Mouse (Mus musculus) small intestine, adult 2 months (tissue): ENCODE results near the gene Gm266.

Source experiments
- CTCF ChIP-seq: fragments of 200-500 bp; IDR thresholded peaks from 2 replicates; pipeline ENCODE4 v1.5.1; 2012; ENCODE audit warnings: low read depth, mild to moderate bottlenecking, control low read depth, inconsistent platforms, low read length, moderate library complexity, mixed read lengths; ENCODE audit not compliant: insufficient replicate concordance, insufficient read length; ENCODE audit errors: extremely low read depth
- POLR2A ChIP-seq: fragments of 200-500 bp; IDR thresholded peaks from 2 replicates; pipeline ENCODE4 v1.6.1; 2012; ENCODE audit warnings: low read depth, mild to moderate bottlenecking, control low read depth, inconsistent platforms, low read length, moderate library complexity

DNA sequence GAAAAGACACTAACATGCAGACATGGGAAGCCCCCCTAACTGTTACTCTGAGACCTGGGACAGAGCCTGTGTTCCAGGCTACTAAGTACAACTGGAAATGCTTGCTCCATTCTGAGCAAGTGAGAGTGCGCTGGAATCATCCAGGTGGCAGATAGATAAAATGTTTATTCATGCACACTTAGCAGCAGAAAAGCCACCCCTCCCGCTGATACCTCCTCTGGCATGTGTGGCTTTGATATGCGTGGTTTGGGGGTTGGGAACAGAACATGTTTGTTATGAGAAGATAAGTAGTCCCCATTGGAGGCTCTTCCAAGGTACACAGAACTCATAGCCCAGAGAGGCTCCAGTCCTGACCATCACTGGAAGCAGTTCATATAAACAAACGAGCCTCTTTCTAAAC lies 32.3 kb upstream of the Gm266 start:
- TF ChIP-seq CTCF (no peak), POLR2A (no peak)
